Mouse (Mus musculus): ENCODE measurements around the gene Btbd35f8. TPM values are rescaled to one million over a fixed set of nuclear protein-coding genes. Genes with fewer than 3 reads are reported as not detected.
"Not testable (repeated sequence)": the region's sequence is repeated elsewhere in the genome, so short reads cannot be mapped to it uniquely, and the experiment has no call there.

Btbd35f8 gene
- polyA plus RNA-seq (2015; fragmentation: Nextera tagmentation; extraction: Ambion mirVana) = not detected in 2 replicates

- H3K9ac ChIP-seq (ENCODE audit: low read depth, low read length); H3K27ac ChIP-seq (ENCODE audit: low read depth, low read length); H3K27me3 ChIP-seq (replicated peaks; ENCODE audit: control insufficient read depth, insufficient read depth, low read length); ATAC-seq; H3K4me1 ChIP-seq (ENCODE audit: control insufficient read depth, insufficient read depth, low read depth, low read length); H3K4me2 ChIP-seq (ENCODE audit: low read length); H3K9me3 ChIP-seq (ENCODE audit: control insufficient read depth, low read length); H3K36me3 ChIP-seq (ENCODE audit: control insufficient read depth, insufficient read depth, low read length); H3K4me3 ChIP-seq (ENCODE audit: low read length): not testable (repeated sequence)
- WGBS = no CpG with 5 or more reads among the region's 3 CpGs
Observed at GRCm38 (mm10) chrX:34450224-34450623, at the start of gene Btbd35f8. Gene Btbd35f8, plus strand, starts transcription at chrX:34450524.

Other genes with a start within 250 kb of the Btbd35f8 start
- not detected in 2 replicates for gene Spin2g, start 211.8 kb upstream of the Btbd35f8 start, polyA plus RNA-seq (2015; fragmentation: Nextera tagmentation; extraction: Ambion mirVana)